Mouse (Mus musculus): ENCODE results near the gene Lrtm2.
"Not testable (repeated sequence)": the region's sequence is repeated elsewhere in the genome, so short reads cannot be mapped to it uniquely, and the experiment has no call there.

Gene Lrtm2

DNA sequence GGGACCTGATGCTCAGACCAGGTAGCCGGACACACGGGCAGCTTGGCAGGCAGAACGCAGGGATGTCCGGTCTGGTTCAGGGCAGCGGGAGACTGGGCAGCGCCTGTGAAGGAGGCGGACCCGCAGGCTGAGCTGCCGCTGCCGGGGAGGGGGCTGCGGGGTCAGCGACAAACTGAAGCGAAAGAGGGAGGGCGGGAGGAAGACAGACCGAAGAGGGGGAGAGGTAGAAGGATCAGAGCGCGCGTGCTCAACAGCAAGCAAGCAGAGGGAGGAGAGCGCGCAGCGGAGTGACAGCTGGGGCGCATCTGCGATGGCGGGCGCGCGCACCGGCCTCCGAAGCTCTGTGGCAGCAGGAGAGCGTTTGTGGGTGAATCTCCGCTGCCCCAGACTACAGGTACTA is at the start of gene Lrtm2:
TSS of gene Lrtm2 (minus strand) at position 261 of the 400 bp plus-strand sequence.
- CTCF ChIA-PET = interaction anchor here in 3 of 4 experiments (0.6 to 2.2 kb wide), 8 partner anchors 17 to 114 kb away, joined by 3 to 7 read pairs (median 5); no protein-coding TSS in a partner anchor

DNA sequence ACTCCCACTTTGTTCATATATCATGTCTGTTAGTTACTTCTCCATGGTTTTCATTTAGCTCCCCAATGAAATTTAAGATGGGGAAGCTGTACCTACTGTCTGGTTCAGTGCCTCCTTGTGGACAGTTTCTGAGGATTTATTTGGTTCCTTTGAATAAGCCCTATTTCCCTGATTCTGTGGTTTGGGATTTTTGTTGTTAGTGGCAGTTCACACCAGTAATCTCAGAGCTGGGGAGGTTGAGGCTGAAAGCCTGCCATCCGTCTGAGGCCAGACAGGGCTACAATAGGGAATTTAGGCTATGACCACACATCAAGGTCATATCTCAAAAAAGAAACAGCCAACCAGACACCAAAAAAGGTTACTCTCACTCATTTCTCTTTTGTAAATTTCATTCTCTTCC is 48.1 kb upstream of the Lrtm2 start:
- ChIA-PET POLR2A (interaction anchor here in 1 of 4 experiments (0.9 to 2.4 kb wide), 4 partner anchors 11 to 159 kb away, joined by 3 to 8 read pairs (median 4); no protein-coding TSS in a partner anchor), CTCF (interaction anchor here in 1 of 4 experiments (1.6 kb wide), 1 partner anchor 66 kb away, joined by 6 read pairs; no protein-coding TSS in a partner anchor)

More for the DNA sequence above, at the start of gene Lrtm2:
- POLR2A ChIA-PET = interaction anchor here in 3 of 4 experiments (0.6 to 2.2 kb wide), 8 partner anchors 10 to 1436 kb away, joined by 3 to 8 read pairs (median 4); no protein-coding TSS in a partner anchor

GRCm38 (mm10) chr6:119377613-119378012 is 47.0 kb upstream of the Lrtm2 start:
- POLR2A ChIA-PET = interaction anchor here in 2 of 4 experiments (0.7 to 2.4 kb wide), 10 partner anchors 9 to 158 kb away, joined by 3 to 8 read pairs (median 4); no protein-coding TSS in a partner anchor
- CTCF ChIA-PET = interaction anchor here in 3 of 4 experiments (0.7 to 1.8 kb wide), 4 partner anchors 18 to 67 kb away, joined by 3 to 11 read pairs (median 5); no protein-coding TSS in a partner anchor

- CTCF ChIA-PET = interaction anchor here in 3 of 4 experiments (0.7 to 1.1 kb wide), 3 partner anchors 10 to 1383 kb away, joined by 4 to 7 read pairs (median 5); no protein-coding TSS in a partner anchor
These were observed 44.5 kb upstream of the Lrtm2 start for GRCm38 (mm10) chr6:119375035-119375434.

GRCm38 (mm10) chr6:119373000-119373705 is 42.6 kb upstream of the Lrtm2 start:
- ChIA-PET CTCF (interaction anchor here (0.5 to 1.3 kb wide), 10 partner anchors 10 to 746 kb away, joined by 3 to 4 read pairs (median 3); no protein-coding TSS in a partner anchor), POLR2A (interaction anchor here in 2 of 4 experiments (0.5 to 2.0 kb wide), 14 partner anchors 8 to 245 kb away, joined by 3 to 8 read pairs (median 4); no protein-coding TSS in a partner anchor)

More at GRCm38 (mm10) chr6:119375035-119375434, 44.5 kb upstream of the Lrtm2 start:
- POLR2A ChIA-PET = interaction anchor here in 2 of 4 experiments (0.8 to 2.9 kb wide), 8 partner anchors 9 to 56 kb away, joined by 3 to 21 read pairs (median 4); no protein-coding TSS in a partner anchor

- ChIA-PET POLR2A (interaction anchor here in 2 of 4 experiments (0.8 to 2.0 kb wide), 12 partner anchors 7 to 244 kb away, joined by 3 to 8 read pairs (median 4); no protein-coding TSS in a partner anchor), CTCF (interaction anchor here (0.6 to 1.3 kb wide), 6 partner anchors 11 to 153 kb away, joined by 3 to 4 read pairs (median 4); no protein-coding TSS in a partner anchor)
These were observed 41.7 kb upstream of the Lrtm2 start for GRCm38 (mm10) chr6:119372237-119372636.

GRCm38 (mm10) chr6:119371624-119372023 is 41.1 kb upstream of the Lrtm2 start:
- ChIA-PET POLR2A (interaction anchor here in 2 of 4 experiments (0.8 to 2.0 kb wide), 5 partner anchors 9 to 100 kb away, joined by 3 to 7 read pairs (median 5); no protein-coding TSS in a partner anchor), CTCF (interaction anchor here in 2 of 4 experiments (0.6 to 1.0 kb wide), 2 partner anchors 14 to 72 kb away, joined by 3 to 4 read pairs; no protein-coding TSS in a partner anchor)

GRCm38 (mm10) chr6:119367382-119367781 is 36.8 kb upstream of the Lrtm2 start:
- ChIA-PET POLR2A (interaction anchor here in 1 of 4 experiments (2.0 kb wide), 1 partner anchor 11 kb away, joined by 7 read pairs; no protein-coding TSS in a partner anchor), CTCF (interaction anchor here in 1 of 4 experiments (1.7 kb wide), 1 partner anchor 1119 kb away, joined by 5 read pairs; no protein-coding TSS in a partner anchor)

GRCm38 (mm10) chr6:119366800-119367199 is 36.2 kb upstream of the Lrtm2 start:
- POLR2A ChIA-PET = interaction anchor here in 1 of 4 experiments (1.4 to 2.0 kb wide), 2 partner anchors 10 to 11 kb away, joined by 3 to 7 read pairs; no protein-coding TSS in a partner anchor

DNA sequence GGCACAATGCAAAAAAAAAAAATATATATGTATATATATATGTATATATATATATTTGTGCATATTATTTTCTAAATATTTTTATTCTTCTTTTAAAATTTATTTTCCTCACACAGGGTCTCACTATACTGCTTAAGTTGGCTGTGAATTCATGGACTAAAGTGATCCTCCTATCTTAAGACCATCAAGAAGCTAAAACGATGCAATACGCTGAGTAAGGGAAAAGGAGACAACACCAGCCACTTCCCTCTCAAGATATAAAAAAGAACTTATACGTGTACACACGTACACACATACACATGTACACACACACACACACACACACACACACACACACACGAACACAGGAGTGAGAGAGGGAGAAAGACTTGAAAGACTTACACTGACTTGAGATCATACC is 33.0 kb upstream of the Lrtm2 start:
- POLR2A ChIA-PET = interaction anchor here in 2 of 4 experiments (0.7 to 2.1 kb wide), 7 partner anchors 9 to 130 kb away, joined by 3 to 8 read pairs (median 3); no protein-coding TSS in a partner anchor
- CTCF ChIA-PET = no interaction called here

More at GRCm38 (mm10) chr6:119366800-119367199, 36.2 kb upstream of the Lrtm2 start:
- CTCF ChIA-PET = interaction anchor here in 3 of 4 experiments (0.6 to 1.7 kb wide), 4 partner anchors 18 to 1119 kb away, joined by 3 to 5 read pairs (median 3); no protein-coding TSS in a partner anchor

DNA sequence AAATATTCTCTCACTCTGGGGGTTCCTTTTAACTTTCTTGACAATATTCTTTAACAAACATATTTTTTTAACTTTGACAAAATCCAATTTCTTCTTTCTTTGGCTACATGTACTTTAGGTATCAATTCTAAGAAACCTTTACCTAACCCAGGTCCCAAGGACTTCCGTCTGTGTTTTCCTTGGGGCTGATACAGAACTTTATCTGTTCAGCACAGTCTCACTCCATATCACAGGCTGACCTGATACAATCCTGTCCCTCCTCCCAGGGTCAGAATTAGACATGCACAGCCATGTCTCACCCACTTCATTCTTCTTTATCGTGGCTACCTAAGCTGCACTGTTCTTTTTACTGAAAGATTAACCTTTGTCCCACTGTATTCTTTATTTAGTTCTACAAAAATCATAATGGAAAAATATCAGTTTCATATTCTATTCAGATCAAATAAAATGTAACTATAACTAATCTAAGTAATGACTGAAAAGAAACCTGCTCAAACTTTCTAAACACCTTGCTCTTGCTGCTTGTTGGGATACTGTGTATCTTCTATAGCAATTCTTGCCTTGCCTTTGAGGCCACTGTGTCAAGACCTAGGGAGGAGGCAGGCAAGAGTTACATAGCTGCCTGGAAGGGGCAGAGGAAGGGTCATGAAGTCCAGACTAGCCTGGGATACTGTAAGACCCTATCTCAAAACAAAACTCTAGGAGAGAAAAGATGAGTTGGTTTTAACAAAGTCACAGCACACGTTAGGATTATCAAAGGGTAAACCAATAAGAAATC is 30.5 kb upstream of the Lrtm2 start:
- ChIA-PET POLR2A (no interaction called here), CTCF (no interaction called here)

DNA sequence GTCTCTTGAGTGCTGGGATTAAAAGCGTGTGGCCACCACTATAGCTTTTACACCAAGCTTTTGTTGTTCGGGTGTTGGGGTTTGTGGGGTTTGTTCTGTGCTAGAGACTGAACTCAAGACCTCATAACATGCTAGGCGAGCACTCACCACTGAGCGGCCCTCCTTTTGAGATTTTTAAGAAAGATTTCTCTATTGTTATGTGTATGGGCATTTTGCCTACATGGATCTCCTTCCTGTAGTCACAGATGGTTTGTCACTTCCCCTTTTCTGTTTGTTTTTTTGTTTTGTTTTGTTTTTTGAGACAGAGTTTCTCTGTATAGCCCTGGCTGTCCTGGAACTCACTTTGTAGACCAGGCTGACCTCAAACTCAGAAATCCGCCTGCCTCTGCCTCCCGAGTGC is 29.7 kb upstream of the Lrtm2 start:
- CTCF ChIA-PET = not testable (repeated sequence)
- POLR2A ChIA-PET = interaction anchor here in 1 of 4 experiments (1.1 to 1.5 kb wide), 3 partner anchors 9 to 30 kb away, joined by 3 to 5 read pairs (median 4); no protein-coding TSS in a partner anchor

- POLR2A ChIA-PET = interaction anchor here in 1 of 4 experiments (1.0 to 1.3 kb wide), 3 partner anchors 81 to 142 kb away, joined by 3 to 5 read pairs (median 3); no protein-coding TSS in a partner anchor
- CTCF ChIA-PET = no interaction called here
These were observed 27.5 kb upstream of the Lrtm2 start for GRCm38 (mm10) chr6:119358020-119358571.

DNA sequence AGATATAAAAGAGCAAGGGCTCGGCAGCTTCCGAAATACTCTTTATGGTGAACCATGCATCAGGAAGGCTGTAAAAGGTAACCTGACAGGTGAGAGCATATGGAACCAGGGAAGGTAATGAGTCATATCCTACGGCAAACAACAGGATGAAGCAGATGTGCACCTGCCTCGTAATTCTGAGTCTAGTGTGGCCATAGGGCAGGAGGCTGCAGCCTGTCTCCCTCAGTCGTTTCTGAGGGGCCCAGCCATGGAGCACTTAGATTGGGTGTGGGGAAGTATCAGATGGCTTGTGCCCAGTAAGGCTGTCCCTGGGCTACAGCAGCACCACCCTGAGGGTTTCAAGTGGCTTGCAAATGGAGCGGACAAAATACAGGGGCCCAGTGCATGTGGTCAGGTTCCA is 21.9 kb upstream of the Lrtm2 start:
- CTCF ChIA-PET = interaction anchor here in 3 of 4 experiments (0.7 to 2.6 kb wide), 3 partner anchors 132 to 726 kb away, joined by 3 to 16 read pairs (median 5); no protein-coding TSS in a partner anchor
- POLR2A ChIA-PET = interaction anchor here in 3 of 4 experiments (0.7 to 2.2 kb wide), 5 partner anchors 11 to 673 kb away, joined by 3 to 7 read pairs (median 5); no protein-coding TSS in a partner anchor

GRCm38 (mm10) chr6:119351656-119352055 is 21.1 kb upstream of the Lrtm2 start:
- POLR2A ChIA-PET = interaction anchor here in 3 of 4 experiments (0.5 to 2.2 kb wide), 8 partner anchors 8 to 132 kb away, joined by 3 to 10 read pairs (median 4); no protein-coding TSS in a partner anchor

GRCm38 (mm10) chr6:119350703-119351198 is 20.2 kb upstream of the Lrtm2 start:
- ChIA-PET CTCF (interaction anchor here (0.5 to 2.6 kb wide), 10 partner anchors 18 to 131 kb away, joined by 3 to 16 read pairs (median 4); no protein-coding TSS in a partner anchor), POLR2A (interaction anchor here in 2 of 4 experiments (1.0 to 3.0 kb wide), 6 partner anchors 9 to 131 kb away, joined by 3 to 14 read pairs (median 5); no protein-coding TSS in a partner anchor)

More at GRCm38 (mm10) chr6:119351656-119352055, 21.1 kb upstream of the Lrtm2 start:
- CTCF ChIA-PET = interaction anchor here in 3 of 4 experiments (0.6 to 2.6 kb wide), 8 partner anchors 13 to 132 kb away, joined by 3 to 16 read pairs (median 4); no protein-coding TSS in a partner anchor

All from embryonic stem cell, embryonic (primary cell).